Mouse (Mus musculus): ENCODE measurements around the gene Olfr348. TPM values are rescaled to one million over a fixed set of nuclear protein-coding genes. Genes with fewer than 3 reads are reported as not detected.

The Olfr348 gene
- not detected for total RNA-seq (2021)
- long read RNA-seq, experiment 1, result 0 reads
- long read RNA-seq, experiment 2, result 0 reads

- DNase-seq, result no peak
Observed at GRCm38 (mm10) chr2:36783976-36784375, at the start of gene Olfr348. Gene Olfr348 (plus strand): TSS chr2:36784276.

GRCm38 (mm10) chr2:36736226-36736625, 47.9 kb upstream of the Olfr348 start:
- peak in 1 of 2 experiments; percentile 2 for DNase-seq

- no peak for DNase-seq
Observed at GRCm38 (mm10) chr2:36790238-36790637, 6.2 kb downstream of the Olfr348 start, which contains the start of gene Olfr50. Gene Olfr50 (plus strand): TSS chr2:36790538.

- no peak for DNase-seq
Observed at GRCm38 (mm10) chr2:36816932-36817331, 32.9 kb downstream of the Olfr348 start, which contains the start of gene Olfr3. Gene Olfr3 (minus strand): TSS chr2:36817032.

Other genes with a start within 250 kb of the Olfr348 start
- not detected for gene Olfr344, start 217.6 kb upstream of the Olfr348 start, total RNA-seq (2021)
- not detected for gene Olfr345, start 144.2 kb upstream of the Olfr348 start, total RNA-seq (2021)
- gene Olfr346, start 98.5 kb upstream of the Olfr348 start, total RNA-seq (2021), result not detected
- gene Olfr347, start 52.4 kb upstream of the Olfr348 start, total RNA-seq (2021), result not detected
- not detected for gene Olfr50, start 6.3 kb downstream of the Olfr348 start, total RNA-seq (2021)
- gene Olfr3, start 32.8 kb downstream of the Olfr348 start, total RNA-seq (2021), result not detected
- gene Olfr350, start 62.0 kb downstream of the Olfr348 start, total RNA-seq (2021), result not detected
- gene Olfr351, start 78.4 kb downstream of the Olfr348 start, total RNA-seq (2021), result not detected
- not detected for gene Olfr352, start 84.2 kb downstream of the Olfr348 start, total RNA-seq (2021)
- not detected for gene Olfr353, start 108.7 kb downstream of the Olfr348 start, total RNA-seq (2021)
- gene Olfr354, start 121.4 kb downstream of the Olfr348 start, total RNA-seq (2021), result not detected
- not detected for gene Olfr355, start 144.6 kb downstream of the Olfr348 start, total RNA-seq (2021)
- not detected for gene Olfr356, start 152.8 kb downstream of the Olfr348 start, total RNA-seq (2021)
- gene Olfr357, start 209.6 kb downstream of the Olfr348 start, total RNA-seq (2021), result not detected
- gene Olfr358, start 225.1 kb downstream of the Olfr348 start, total RNA-seq (2021), result not detected

Data from adrenal gland, postnatal 36 days (tissue).